Mouse (Mus musculus): ENCODE results near the gene Ptprj. TPM values are rescaled to one million over a fixed set of nuclear protein-coding genes. Genes with fewer than 3 reads are reported as not detected.

Ptprj gene
- polyA plus RNA-seq, 1 experiment, result 8.7 TPM

DNA sequence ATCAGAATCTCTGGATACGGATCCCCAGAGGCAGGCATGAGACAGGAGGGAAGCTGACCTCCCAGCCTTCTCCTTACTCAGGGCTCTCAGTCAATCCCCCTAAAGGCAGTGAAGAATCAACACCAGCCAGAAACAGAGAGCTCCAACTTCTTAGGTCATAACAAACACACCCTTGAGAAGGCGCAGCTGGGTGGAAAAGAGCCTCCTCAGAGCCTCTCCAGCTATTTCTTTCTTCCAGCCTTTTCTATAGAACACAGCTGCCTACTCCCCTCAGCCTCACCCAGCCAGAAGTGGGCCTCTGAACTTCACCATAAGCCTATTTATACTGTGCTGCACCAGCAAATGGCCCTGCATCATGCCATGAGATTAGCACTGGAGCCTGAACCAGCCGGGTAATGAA is 74.3 kb downstream of the Ptprj start:
- peak overlapping the region; percentile 16 for H3K4me3 ChIP-seq (replicated peaks)
- peaks cover 99% of the 10 kb centered on the region for H3K4me1 ChIP-seq
- peaks cover 29% of the 10 kb centered on the region for H3K36me3 ChIP-seq (replicated peaks; ENCODE audit: low read length)
- no peaks in the 10 kb centered on the region for H3K27me3 ChIP-seq (replicated peaks)
- no peak for TF ChIP-seq FLI1 (IDR thresholded peaks at IDR 0.05; ENCODE audit: low read length)
- H3K9me3 ChIP-seq, result no peaks in the 10 kb centered on the region

GRCm38 (mm10) chr2:90504731-90505171 is 75.7 kb downstream of the Ptprj start:
- H3K9me3 ChIP-seq, result no peaks in the 10 kb centered on the region
- H3K4me1 ChIP-seq, result peaks cover 98% of the 10 kb centered on the region
- H3K4me3 ChIP-seq (replicated peaks), result peak overlapping the region; percentile 82
- H3K36me3 ChIP-seq (replicated peaks; ENCODE audit: low read length), result peaks cover 33% of the 10 kb centered on the region
- TF ChIP-seq GATA1 (IDR thresholded peaks at IDR 0.05; ENCODE audit: borderline replicate concordance, low read length) (no peak), FLI1 (IDR thresholded peaks at IDR 0.05; ENCODE audit: low read length) (no peak)
- no peaks in the 10 kb centered on the region for H3K27me3 ChIP-seq (replicated peaks)

DNA sequence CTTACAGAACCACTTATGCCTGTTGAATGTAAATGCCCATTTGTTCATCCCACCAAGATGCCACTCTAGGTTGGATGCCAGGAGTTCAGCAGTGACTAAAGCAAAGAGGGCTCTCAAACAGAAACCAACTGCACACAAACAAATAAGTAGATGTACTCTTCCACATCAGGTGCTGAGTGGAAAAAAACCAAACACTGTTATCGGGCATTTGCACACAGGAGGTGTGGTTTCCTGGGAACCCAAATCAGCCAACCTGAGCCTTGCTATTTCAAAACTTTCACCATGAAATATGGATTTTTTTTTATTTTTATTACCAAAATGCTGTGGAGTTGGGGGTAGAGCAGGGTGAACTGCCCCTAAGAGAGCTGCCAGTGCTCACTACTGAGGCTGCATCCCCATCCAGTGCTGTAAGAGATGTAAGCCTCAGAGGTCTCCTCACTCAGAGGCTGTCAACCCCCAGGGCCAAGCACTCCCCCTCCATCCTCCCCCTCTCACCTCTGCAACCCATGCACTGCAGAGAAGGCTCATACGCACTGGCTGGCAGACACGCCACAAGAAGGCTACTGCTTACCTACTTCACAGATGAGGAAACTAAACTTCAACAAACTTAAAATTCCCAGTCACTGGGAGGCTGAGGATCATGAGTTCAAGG is 77.1 kb downstream of the Ptprj start:
- peaks cover 100% of the 10 kb centered on the region for H3K4me1 ChIP-seq

GRCm38 (mm10) chr2:90502738-90503137 is 77.7 kb downstream of the Ptprj start:
- H3K27me3 ChIP-seq (replicated peaks), result no peaks in the 10 kb centered on the region
- peaks cover 100% of the 10 kb centered on the region for H3K4me1 ChIP-seq
- H3K9me3 ChIP-seq, result no peaks in the 10 kb centered on the region
- no peak overlapping the region for H3K4me3 ChIP-seq (replicated peaks)
- peaks cover 36% of the 10 kb centered on the region for H3K36me3 ChIP-seq (replicated peaks; ENCODE audit: low read length)
- TF ChIP-seq FLI1 (IDR thresholded peaks at IDR 0.05; ENCODE audit: low read length) (no peak), GATA1 (IDR thresholded peaks at IDR 0.05; ENCODE audit: borderline replicate concordance, low read length) (no peak)

More for the DNA sequence above, 77.1 kb downstream of the Ptprj start:
- Histone ChIP-seq H3K27me3 (replicated peaks) (no peaks in the 10 kb centered on the region), H3K4me3 (replicated peaks) (peak overlapping the region; percentile 80), H3K36me3 (replicated peaks; ENCODE audit: low read length) (peaks cover 37% of the 10 kb centered on the region), H3K9me3 (no peaks in the 10 kb centered on the region)
- TF ChIP-seq GATA1 (IDR thresholded peaks at IDR 0.05; ENCODE audit: borderline replicate concordance, low read length) (no peak), FLI1 (IDR thresholded peaks at IDR 0.05; ENCODE audit: low read length) (no peak)

GRCm38 (mm10) chr2:90501708-90502107 is 78.7 kb downstream of the Ptprj start:
- TF ChIP-seq FLI1 (IDR thresholded peaks at IDR 0.05; ENCODE audit: low read length) (no peak), GATA1 (IDR thresholded peaks at IDR 0.05; ENCODE audit: borderline replicate concordance, low read length) (no peak)
- Histone ChIP-seq H3K4me3 (replicated peaks) (peak overlapping the region; percentile 76), H3K27me3 (replicated peaks) (no peaks in the 10 kb centered on the region), H3K9me3 (no peaks in the 10 kb centered on the region), H3K4me1 (peaks cover 100% of the 10 kb centered on the region), H3K36me3 (replicated peaks; ENCODE audit: low read length) (peaks cover 45% of the 10 kb centered on the region)

DNA sequence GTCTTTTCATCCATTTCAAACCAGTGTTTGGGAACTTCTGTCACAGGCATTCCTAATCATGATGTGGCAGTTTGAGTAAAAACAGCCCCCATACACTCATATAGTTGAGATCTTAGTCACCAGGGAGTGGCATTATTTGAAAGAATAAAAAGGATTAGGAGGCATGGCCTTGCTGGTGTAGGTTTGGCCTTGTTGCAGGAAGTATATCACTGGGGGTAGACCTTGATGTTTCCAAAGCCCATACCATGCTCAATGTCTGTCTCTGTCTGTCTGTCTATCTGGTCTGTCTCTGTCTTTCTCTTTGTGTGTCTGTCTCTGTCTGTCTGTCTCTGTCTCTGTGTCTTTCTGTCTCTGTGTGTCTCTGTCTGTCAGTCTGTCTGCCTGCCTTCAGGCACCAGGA is 79.6 kb downstream of the Ptprj start:
- no peaks in the 10 kb centered on the region for H3K9me3 ChIP-seq
- H3K4me3 ChIP-seq (replicated peaks), result peak overlapping the region; percentile 7
- TF ChIP-seq GATA1 (IDR thresholded peaks at IDR 0.05; ENCODE audit: borderline replicate concordance, low read length) (no peak), FLI1 (IDR thresholded peaks at IDR 0.05; ENCODE audit: low read length) (no peak)
- H3K36me3 ChIP-seq (replicated peaks; ENCODE audit: low read length), result peaks cover 52% of the 10 kb centered on the region
- H3K27me3 ChIP-seq (replicated peaks), result no peaks in the 10 kb centered on the region
- H3K4me1 ChIP-seq, result peaks cover 100% of the 10 kb centered on the region

DNA sequence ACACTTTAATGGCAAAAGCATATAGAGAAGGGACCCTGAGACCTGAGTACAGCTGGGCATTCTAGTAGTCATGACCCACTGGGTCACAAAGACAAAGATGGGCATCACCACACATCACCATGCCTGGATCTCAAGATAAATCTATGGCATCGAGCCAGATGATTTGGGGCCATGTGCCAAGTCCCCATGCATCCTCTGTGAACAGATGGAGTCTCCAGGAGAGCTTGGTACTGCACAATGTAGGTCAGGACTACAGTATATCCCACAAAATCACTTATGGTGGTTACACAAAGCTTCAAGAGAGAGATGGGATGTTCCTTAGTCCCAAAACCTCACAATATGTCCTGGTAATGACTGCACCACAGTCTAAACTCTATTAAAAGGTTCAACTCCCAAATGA is 81.4 kb downstream of the Ptprj start:
- H3K4me3 ChIP-seq (replicated peaks), result no peak overlapping the region
- H3K4me1 ChIP-seq, result peaks cover 100% of the 10 kb centered on the region
- no peaks in the 10 kb centered on the region for H3K9me3 ChIP-seq
- TF ChIP-seq FLI1 (IDR thresholded peaks at IDR 0.05; ENCODE audit: low read length) (no peak), GATA1 (IDR thresholded peaks at IDR 0.05; ENCODE audit: borderline replicate concordance, low read length) (no peak)
- no peaks in the 10 kb centered on the region for H3K27me3 ChIP-seq (replicated peaks)
- peaks cover 69% of the 10 kb centered on the region for H3K36me3 ChIP-seq (replicated peaks; ENCODE audit: low read length)

GRCm38 (mm10) chr2:90497551-90497950 is 82.9 kb downstream of the Ptprj start:
- peaks cover 81% of the 10 kb centered on the region for H3K36me3 ChIP-seq (replicated peaks; ENCODE audit: low read length)
- H3K9me3 ChIP-seq, result no peaks in the 10 kb centered on the region
- H3K4me1 ChIP-seq, result peaks cover 100% of the 10 kb centered on the region
- H3K27me3 ChIP-seq (replicated peaks), result no peaks in the 10 kb centered on the region
- H3K4me3 ChIP-seq (replicated peaks), result no peak overlapping the region
- TF ChIP-seq GATA1 (IDR thresholded peaks at IDR 0.05; ENCODE audit: borderline replicate concordance, low read length) (no peak), FLI1 (IDR thresholded peaks at IDR 0.05; ENCODE audit: low read length) (no peak)

DNA sequence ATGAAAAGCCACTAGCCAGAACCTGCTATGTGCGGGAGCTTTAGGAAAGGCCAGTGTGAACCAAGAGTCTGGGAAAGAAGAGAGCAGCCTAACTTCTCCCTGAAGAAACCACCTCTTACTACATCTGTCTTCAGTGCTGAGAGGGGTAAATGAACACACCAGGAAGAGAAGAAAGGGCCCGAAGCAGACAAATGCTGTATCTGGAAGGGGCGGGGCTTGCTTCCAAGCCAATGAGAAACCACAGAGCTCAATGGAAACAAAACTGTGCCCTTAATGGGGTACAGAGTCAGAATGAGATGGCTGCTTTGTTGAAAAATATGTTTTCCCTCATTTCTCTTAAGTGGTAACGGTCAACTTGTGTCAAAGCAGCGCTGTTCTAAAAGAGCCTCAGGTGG is 83.8 kb downstream of the Ptprj start:
- TF ChIP-seq GATA1 (IDR thresholded peaks at IDR 0.05; ENCODE audit: borderline replicate concordance, low read length), result no peak
- H3K4me3 ChIP-seq (replicated peaks), result no peak overlapping the region
- H3K36me3 ChIP-seq (replicated peaks; ENCODE audit: low read length), result peaks cover 82% of the 10 kb centered on the region
- H3K9me3 ChIP-seq, result no peaks in the 10 kb centered on the region
- peaks cover 100% of the 10 kb centered on the region for H3K4me1 ChIP-seq
- no peaks in the 10 kb centered on the region for H3K27me3 ChIP-seq (replicated peaks)

DNA sequence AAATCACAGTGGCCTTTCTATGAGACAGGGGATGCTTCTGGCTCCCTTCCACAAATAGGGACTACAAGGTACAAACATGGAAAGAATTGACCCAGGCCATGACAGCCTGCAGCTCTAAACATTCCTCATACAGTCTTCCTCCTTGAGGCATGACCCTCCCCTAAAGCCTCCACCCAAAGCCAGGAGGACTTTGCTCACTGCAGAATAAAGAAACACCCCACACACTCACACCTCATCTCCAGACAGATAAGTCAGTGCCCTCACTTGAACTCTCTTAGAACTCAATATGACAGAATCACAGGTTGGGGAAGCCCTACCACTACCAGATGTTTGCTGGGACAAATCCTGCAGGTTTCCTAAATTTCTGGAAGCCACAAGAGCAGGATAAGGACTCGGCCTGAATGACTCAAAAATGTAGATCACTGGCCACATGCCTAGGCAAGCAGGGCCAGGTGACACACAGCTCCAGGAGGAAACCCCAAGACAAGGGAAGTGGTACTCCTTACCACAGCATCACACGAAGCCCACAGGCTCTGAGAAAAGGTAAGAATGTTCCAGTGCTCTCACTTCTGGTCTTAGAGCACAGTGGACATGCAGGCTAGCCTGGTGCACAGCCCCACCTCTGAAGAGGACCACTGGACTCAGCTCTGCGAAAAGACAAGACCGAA is 84.3 kb downstream of the Ptprj start:
- Histone ChIP-seq H3K27me3 (replicated peaks) (no peaks in the 10 kb centered on the region), H3K4me3 (replicated peaks) (peak overlapping the region; percentile 29), H3K36me3 (replicated peaks; ENCODE audit: low read length) (peaks cover 80% of the 10 kb centered on the region), H3K4me1 (peaks cover 100% of the 10 kb centered on the region), H3K9me3 (no peaks in the 10 kb centered on the region)
- TF ChIP-seq FLI1 (IDR thresholded peaks at IDR 0.05; ENCODE audit: low read length), result no peak
- no peak for TF ChIP-seq GATA1 (IDR thresholded peaks at IDR 0.05; ENCODE audit: borderline replicate concordance, low read length)
